Mouse (Mus musculus) brain, embryonic 18.5 days (tissue): Measurements from ENCODE around the gene Ccdc3.

Source experiments
- DNase-seq: peaks from one replicate; pipeline ENCODE4 v3.0.0-alpha.2; 2012; ENCODE audit warnings: low read depth, low spot score

The Ccdc3 gene

GRCm38 (mm10) chr2:5161002-5161745 is 23.6 kb downstream of the Ccdc3 start:
- DNase-seq: no peak

- DNase-seq: no peak
Measured at GRCm38 (mm10) chr2:5161908-5162674, 24.5 kb downstream of the Ccdc3 start.

GRCm38 (mm10) chr2:5162756-5163155 is 25.2 kb downstream of the Ccdc3 start:
- DNase-seq: no peak

- no peak for DNase-seq
Measured at GRCm38 (mm10) chr2:5165941-5166361, 28.4 kb downstream of the Ccdc3 start.

GRCm38 (mm10) chr2:5166796-5167195 is 29.2 kb downstream of the Ccdc3 start:
- DNase-seq: no peak

GRCm38 (mm10) chr2:5170815-5171214 is 33.2 kb downstream of the Ccdc3 start:
- peak; percentile 20 for DNase-seq

GRCm38 (mm10) chr2:5171301-5172000 is 33.9 kb downstream of the Ccdc3 start:
- DNase-seq: no peak

GRCm38 (mm10) chr2:5172773-5173172 is 35.2 kb downstream of the Ccdc3 start:
- no peak for DNase-seq

GRCm38 (mm10) chr2:5174716-5175115 is 37.1 kb downstream of the Ccdc3 start:
- DNase-seq: no peak

- no peak for DNase-seq
Measured at GRCm38 (mm10) chr2:5181462-5182443, 44.2 kb downstream of the Ccdc3 start.

- DNase-seq: no peak
Measured at GRCm38 (mm10) chr2:5184166-5184565, 46.6 kb downstream of the Ccdc3 start.

- DNase-seq: no peak
Measured at GRCm38 (mm10) chr2:5185631-5186030, 48.1 kb downstream of the Ccdc3 start.

GRCm38 (mm10) chr2:5192156-5192555 is 54.6 kb downstream of the Ccdc3 start:
- no peak for DNase-seq

- DNase-seq: no peak
Measured at GRCm38 (mm10) chr2:5193071-5193470, 55.5 kb downstream of the Ccdc3 start.

- no peak for DNase-seq
Measured at GRCm38 (mm10) chr2:5194701-5195215, 57.2 kb downstream of the Ccdc3 start.

GRCm38 (mm10) chr2:5197486-5197885 is 59.9 kb downstream of the Ccdc3 start:
- peak; percentile 22 for DNase-seq

- no peak for DNase-seq
Measured at GRCm38 (mm10) chr2:5199289-5199688, 61.7 kb downstream of the Ccdc3 start.

- DNase-seq: no peak
Measured at GRCm38 (mm10) chr2:5200817-5201364, 63.3 kb downstream of the Ccdc3 start.

- no peak for DNase-seq
Measured at GRCm38 (mm10) chr2:5203146-5203545, 65.6 kb downstream of the Ccdc3 start.

- DNase-seq: no peak
Measured at GRCm38 (mm10) chr2:5204941-5205340, 67.4 kb downstream of the Ccdc3 start.

- no peak for DNase-seq
Measured at GRCm38 (mm10) chr2:5206651-5207050, 69.1 kb downstream of the Ccdc3 start.
